Mouse (Mus musculus) heart, adult 2 months (tissue): ENCODE measurements around the gene Olfr1442.

ENCODE experiments used
- CTCF ChIP-seq: fragments of 200-600 bp; IDR thresholded peaks from 2 replicates; pipeline ENCODE4 v1.8.1; 2022; ENCODE audit warnings: antibody characterized with exemption, mild to moderate bottlenecking, moderate library complexity
- EP300 ChIP-seq: fragments of 200-500 bp; IDR thresholded peaks from 2 replicates; pipeline ENCODE4 v1.6.1; 2011; ENCODE audit warnings: low read depth, low read length, control low read depth; ENCODE audit not compliant: insufficient read depth

DNA sequence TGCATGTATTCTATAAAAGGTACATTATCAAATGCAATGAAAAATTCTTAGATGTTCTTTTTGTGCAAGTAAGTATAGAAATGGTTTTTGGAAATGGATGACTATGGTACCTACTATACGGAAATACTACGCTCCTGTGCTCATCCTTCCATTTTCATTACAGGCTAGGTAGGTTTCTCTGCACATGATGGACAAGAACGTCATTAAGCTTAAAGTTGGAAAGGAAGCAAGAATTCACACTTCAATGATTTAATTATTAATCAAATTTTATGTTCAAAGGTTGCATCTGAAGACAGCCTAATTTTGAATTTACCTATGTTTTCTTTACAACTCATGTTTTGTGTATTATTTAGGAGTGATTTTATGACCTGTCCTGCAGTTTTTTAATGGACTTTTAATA, 36.0 kb upstream of the Olfr1442 start:
- TF ChIP-seq CTCF = no peak
- TF ChIP-seq EP300 = no peak
